Mouse (Mus musculus): ENCODE data around the gene Cep250. TPM values are rescaled to one million over a fixed set of nuclear protein-coding genes. Genes with fewer than 3 reads are reported as not detected.

Gene Cep250
- polyA plus RNA-seq, 1 experiment from 2014 or later: 84.4 TPM

DNA sequence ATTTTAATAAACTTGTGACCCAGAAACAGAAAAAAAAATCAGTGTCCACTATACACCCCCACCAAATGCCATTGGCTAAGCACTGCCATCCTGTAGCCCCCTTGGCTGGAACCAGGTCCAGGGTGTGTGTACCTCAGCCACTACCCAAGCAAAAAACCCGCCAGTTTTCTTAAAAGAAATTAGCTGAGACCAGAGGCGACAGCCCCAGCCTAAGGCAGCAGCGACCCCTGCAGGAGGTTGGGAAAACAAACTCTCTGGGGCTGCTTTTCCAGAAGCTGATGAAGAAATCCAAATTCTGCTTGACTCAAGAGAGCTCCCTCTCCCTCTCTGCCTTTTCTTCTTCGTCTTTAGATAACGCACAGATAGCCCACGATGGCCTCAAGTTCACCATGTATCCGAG, 10.2 kb upstream of the Cep250 start:
- no peak overlapping the region for H3K4me3 ChIP-seq (ENCODE audit: inconsistent target)
- H3K27ac ChIP-seq: no peak overlapping the region
- H3K36me3 ChIP-seq (ENCODE audit: inconsistent target): no peaks in the 10 kb centered on the region
- no peaks in the 10 kb centered on the region for H3K79me2 ChIP-seq (ENCODE audit: inconsistent target)
- WGBS (ENCODE audit: missing documents): 8% methylated on average over 6 of the region's 7 CpGs

DNA sequence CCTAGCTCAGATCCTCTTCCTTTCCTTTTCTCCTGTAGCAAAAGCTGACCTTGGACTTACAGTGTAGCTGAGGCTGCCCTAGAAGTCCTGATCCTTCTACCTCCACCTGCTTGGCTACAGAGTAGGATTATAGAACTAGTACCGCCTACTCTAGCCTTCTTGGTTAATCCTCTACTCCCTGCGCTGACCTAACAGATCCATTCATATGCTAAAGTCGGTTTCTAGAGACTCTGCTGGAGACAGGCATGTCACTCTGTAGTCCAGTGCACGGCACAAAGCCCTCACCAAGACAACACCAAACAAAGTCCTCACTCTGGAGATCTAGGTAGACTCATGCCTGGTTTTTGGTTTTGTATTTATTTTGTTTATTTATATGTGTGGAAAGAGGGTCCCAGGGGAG, 9.8 kb upstream of the Cep250 start:
- no peak overlapping the region for H3K27ac ChIP-seq

DNA sequence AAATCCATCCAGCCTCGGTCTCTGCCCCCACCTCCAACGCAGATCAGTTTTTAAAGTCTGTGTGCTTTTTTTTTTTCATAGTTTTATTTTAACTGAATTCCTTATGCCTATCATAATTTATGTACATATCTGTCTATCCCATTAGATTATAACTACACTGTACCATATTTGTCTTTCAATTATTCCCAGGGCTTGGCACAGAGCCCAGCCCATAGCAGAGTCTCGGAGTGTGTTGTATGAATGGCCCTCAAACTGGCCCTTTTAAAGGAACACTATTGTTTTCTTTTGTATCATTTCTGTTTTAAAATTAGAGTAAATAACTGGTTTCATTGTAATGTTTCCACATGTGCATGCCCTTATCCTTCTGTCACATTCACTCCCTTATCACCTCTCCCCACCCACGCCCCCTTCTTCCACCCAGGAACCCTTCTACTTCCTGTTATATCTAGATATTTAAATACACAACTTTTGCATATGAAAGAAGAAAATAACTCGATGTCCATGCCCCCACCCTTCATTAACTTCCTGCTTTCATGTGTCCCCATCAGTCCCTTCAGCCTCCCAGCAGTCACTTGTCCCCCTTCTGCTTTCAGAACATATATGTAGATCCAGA, 8.8 kb upstream of the Cep250 start:
- 51% methylated on average over 5 of the region's 5 CpGs for WGBS (ENCODE audit: missing documents)
- Histone ChIP-seq H3K4me3 (ENCODE audit: inconsistent target) (no peak overlapping the region), H3K79me2 (ENCODE audit: inconsistent target) (no peaks in the 10 kb centered on the region), H3K36me3 (ENCODE audit: inconsistent target) (no peaks in the 10 kb centered on the region), H3K27ac (no peak overlapping the region)

More for the DNA sequence above, 9.8 kb upstream of the Cep250 start:
- Histone ChIP-seq H3K36me3 (ENCODE audit: inconsistent target) (no peaks in the 10 kb centered on the region), H3K4me3 (ENCODE audit: inconsistent target) (no peak overlapping the region), H3K79me2 (ENCODE audit: inconsistent target) (no peaks in the 10 kb centered on the region)
- WGBS (ENCODE audit: missing documents): 79% methylated on average over 4 of the region's 4 CpGs

DNA sequence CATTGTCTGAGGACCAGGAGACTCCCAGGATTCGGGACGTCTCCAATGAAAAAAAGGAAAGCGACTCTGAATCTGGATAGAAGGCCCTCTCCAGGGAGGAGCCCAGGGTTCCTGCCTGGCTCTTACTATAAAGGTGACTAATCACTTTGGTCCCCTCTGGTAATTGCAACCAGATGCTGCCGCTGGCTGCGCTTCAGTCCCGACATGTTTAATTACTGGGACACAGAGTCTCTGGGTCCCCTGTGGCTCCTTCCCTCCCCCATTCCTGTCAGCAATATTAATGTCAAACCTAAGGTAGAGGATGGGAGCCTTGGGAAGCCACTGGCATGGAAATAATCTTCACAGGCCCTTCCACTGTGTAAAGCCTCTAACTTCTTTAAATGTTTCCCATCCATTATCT, 6.9 kb upstream of the Cep250 start:
- Histone ChIP-seq H3K36me3 (ENCODE audit: inconsistent target) (no peaks in the 10 kb centered on the region), H3K79me2 (ENCODE audit: inconsistent target) (no peaks in the 10 kb centered on the region), H3K4me3 (ENCODE audit: inconsistent target) (no peak overlapping the region), H3K27ac (no peak overlapping the region)
- 71% methylated on average over 6 of the region's 6 CpGs for WGBS (ENCODE audit: missing documents)

DNA sequence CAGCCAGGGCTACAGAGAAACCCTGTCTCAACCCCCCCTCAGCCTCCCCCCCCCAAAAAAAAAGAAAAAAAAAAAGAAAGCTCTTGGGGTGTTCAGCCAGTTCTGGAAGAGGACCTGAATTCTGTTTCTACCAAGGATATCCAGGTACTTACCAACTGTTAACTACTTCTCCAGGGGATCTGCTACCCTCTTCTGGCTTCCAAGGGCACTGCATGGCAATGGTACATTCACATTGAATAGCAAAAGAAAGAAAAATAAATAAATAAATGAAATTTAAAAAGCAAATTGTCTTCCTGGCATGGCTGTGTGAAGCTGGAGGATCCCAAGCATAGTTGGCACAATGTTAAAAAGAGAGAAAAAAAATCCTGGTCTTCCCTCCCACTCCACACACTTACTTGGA, 4.3 kb upstream of the Cep250 start:
- H3K4me3 ChIP-seq (ENCODE audit: inconsistent target): no peak overlapping the region
- peaks cover 4% of the 10 kb centered on the region for H3K79me2 ChIP-seq (ENCODE audit: inconsistent target)
- H3K27ac ChIP-seq: no peak overlapping the region
- no peaks in the 10 kb centered on the region for H3K36me3 ChIP-seq (ENCODE audit: inconsistent target)

DNA sequence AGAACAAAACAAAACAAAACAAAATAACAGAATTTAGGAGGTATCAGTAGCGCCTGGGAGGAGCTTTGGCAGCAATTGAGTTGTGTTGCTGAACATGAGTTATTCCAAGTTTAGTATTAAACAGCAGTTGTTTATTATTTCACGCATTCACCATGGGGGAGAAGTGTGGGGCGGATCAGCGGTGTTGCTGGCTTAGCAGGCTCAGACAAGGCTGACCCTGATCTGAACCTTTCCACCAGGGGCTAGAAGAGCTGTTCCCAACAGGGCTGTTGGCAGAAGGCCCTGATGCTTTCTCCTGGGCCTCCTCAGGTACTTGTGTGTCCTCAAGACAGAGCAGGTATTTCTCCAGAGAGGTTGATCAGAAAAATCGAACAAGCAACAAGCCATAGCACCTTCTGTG, 3.7 kb downstream of the Cep250 start:
- H3K36me3 ChIP-seq (ENCODE audit: inconsistent target): peaks cover 19% of the 10 kb centered on the region; the same call in 1 of the 2 replicates
- WGBS (ENCODE audit: missing documents): 95% methylated on average over 5 of the region's 5 CpGs
- H3K4me3 ChIP-seq (ENCODE audit: inconsistent target): no peak overlapping the region
- peaks cover 45% of the 10 kb centered on the region for H3K79me2 ChIP-seq (ENCODE audit: inconsistent target)
- no peak overlapping the region for H3K27ac ChIP-seq

DNA sequence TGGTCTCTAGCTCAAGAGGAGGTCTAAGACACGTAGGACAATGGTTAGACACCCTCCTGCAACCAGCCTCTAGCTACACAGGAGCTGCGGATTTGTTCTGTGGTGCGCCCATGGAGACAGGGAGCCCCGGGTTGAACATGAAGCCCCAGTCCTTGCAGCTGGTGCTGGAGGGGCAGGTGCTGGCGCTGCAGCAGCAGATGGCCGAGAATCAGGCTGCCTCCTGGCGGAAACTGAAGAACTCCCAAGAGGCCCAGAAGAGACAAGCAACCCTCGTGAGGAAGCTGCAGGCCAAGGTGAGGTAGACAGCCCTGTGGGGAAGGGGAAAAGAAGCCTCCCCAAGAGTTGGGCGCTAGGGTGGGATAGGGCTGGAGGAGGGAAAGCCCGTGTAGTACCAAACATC, 5.6 kb downstream of the Cep250 start:
- Histone ChIP-seq H3K79me2 (ENCODE audit: inconsistent target) (peaks cover 42% of the 10 kb centered on the region), H3K27ac (no peak overlapping the region), H3K4me3 (ENCODE audit: inconsistent target) (no peak overlapping the region), H3K36me3 (ENCODE audit: inconsistent target) (peaks cover 35% of the 10 kb centered on the region)
- 93% methylated on average over 10 of the region's 10 CpGs for WGBS (ENCODE audit: missing documents)

DNA sequence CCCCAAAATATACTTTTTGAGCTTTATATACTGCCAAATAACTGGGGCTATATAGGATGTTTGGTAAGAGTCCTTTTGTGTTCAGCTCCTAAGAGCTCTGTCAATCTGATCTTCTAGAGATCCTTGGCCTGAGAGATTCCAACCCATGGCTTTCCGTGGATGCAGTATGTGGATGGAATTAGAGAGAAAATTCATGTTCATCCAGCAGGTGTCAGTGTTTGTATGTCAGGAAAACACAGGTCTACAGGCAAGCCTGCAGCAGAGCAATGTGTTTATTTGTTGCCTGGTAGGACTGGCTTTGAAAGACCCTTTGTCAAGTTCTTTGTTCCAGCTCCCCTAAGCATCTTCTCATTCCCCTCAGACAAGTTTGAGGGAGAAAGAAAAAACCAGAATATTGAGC, 6.7 kb downstream of the Cep250 start:
- 80% methylated on average over 1 of the region's 1 CpGs for WGBS (ENCODE audit: missing documents)
- Histone ChIP-seq H3K79me2 (ENCODE audit: inconsistent target) (peaks cover 31% of the 10 kb centered on the region), H3K27ac (no peak overlapping the region), H3K36me3 (ENCODE audit: inconsistent target) (peaks cover 46% of the 10 kb centered on the region), H3K4me3 (ENCODE audit: inconsistent target) (no peak overlapping the region)

DNA sequence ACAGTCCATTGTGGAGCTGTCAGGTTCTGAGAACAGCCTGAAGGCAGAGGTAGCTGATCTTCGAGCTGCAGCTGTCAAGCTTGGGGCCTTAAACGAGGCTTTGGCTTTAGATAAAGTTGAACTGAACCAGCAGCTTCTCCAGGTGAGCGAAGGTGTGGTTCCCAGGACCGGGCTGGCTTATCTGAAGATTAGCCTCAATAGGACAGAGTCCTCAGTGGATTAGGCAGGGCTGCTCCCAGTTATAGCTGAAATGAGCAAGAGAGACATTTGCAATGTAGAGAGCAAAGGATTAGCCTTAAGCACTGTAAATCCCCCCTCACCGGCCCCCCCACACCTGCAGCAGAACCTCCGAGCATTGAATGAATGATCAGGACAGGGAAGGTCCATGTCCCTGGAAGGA, 17.1 kb downstream of the Cep250 start:
- 97% methylated on average over 5 of the region's 6 CpGs for WGBS (ENCODE audit: missing documents)
- peaks cover 53% of the 10 kb centered on the region; the same call in 1 of the 2 replicates for H3K36me3 ChIP-seq (ENCODE audit: inconsistent target)
- H3K79me2 ChIP-seq (ENCODE audit: inconsistent target): no peaks in the 10 kb centered on the region
- H3K4me3 ChIP-seq (ENCODE audit: inconsistent target): no peak overlapping the region
- no peak overlapping the region for H3K27ac ChIP-seq

DNA sequence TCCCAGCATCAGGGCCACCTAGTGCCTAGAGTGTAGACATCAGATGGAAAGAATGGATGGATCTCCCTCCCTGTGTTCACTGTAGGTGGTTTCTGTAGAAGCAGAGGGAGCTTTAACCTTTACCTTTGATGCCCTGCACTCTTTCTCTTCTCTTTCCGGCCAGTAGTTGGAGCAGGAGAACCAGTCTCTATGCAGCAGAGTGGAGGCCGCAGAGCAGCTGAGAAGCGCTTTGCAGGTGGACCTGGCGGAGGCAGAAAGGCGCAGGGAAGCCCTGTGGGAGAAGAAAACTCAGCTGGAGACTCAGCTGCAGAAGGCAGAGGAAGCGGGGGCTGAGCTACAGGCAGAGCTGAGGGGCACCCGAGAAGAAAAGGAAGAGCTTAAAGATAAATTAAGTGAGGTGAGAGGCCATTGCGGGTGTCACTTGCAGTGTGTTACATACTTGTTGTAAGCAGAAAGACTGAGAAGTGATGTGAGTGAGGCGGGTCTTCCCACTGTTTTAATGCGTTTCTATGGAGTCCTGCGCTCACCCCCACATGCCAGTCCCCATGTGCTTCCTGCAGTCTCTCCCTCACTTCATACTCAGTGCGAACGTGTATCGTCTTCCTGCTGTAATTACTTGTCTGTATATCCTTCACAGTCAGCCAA, 18.0 kb downstream of the Cep250 start:
- Histone ChIP-seq H3K4me3 (ENCODE audit: inconsistent target) (no peak overlapping the region), H3K79me2 (ENCODE audit: inconsistent target) (no peaks in the 10 kb centered on the region), H3K27ac (no peak overlapping the region), H3K36me3 (ENCODE audit: inconsistent target) (peaks cover 48% of the 10 kb centered on the region; the same call in 1 of the 2 replicates)
- WGBS (ENCODE audit: missing documents): 87% methylated on average over 14 of the region's 14 CpGs

DNA sequence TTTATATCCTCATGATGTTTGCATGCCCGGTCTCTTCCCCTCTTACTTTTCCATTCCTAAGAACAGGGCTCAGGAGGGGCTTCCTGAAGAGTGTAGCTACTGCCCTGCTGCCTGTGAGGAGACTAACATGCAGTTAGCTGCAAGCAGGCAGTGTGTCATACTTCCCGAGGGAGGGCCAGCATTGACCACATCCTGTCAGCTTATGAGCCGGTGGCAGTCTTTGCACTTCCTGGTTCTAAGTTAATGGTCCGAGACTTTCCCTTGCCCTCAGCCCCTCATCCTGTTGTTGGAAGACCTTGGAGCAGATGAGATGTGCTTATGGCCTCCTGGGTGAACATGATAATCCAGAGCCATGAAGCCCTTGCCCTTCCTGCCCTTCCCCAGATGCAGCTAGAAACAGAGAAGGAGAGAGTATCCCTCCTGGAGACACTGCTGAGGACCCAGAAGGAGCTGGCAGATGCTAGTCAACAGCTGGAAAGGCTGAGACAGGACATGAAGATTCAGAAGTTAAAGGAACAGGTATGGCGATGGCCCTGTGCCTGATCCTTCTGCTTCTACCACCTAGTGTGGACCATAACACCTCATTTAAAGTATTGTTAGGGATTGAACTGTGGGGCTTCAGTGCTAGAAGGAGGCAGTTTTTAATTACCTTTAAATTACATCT, 23.2 kb downstream of the Cep250 start:
- Histone ChIP-seq H3K4me3 (ENCODE audit: inconsistent target) (peak overlapping the region; percentile 42), H3K79me2 (ENCODE audit: inconsistent target) (peaks cover 30% of the 10 kb centered on the region), H3K36me3 (ENCODE audit: inconsistent target) (peaks cover 41% of the 10 kb centered on the region; the same call in 1 of the 2 replicates), H3K27ac (peak overlapping the region; percentile 93)
- WGBS (ENCODE audit: missing documents): 17% methylated on average over 5 of the region's 5 CpGs

DNA sequence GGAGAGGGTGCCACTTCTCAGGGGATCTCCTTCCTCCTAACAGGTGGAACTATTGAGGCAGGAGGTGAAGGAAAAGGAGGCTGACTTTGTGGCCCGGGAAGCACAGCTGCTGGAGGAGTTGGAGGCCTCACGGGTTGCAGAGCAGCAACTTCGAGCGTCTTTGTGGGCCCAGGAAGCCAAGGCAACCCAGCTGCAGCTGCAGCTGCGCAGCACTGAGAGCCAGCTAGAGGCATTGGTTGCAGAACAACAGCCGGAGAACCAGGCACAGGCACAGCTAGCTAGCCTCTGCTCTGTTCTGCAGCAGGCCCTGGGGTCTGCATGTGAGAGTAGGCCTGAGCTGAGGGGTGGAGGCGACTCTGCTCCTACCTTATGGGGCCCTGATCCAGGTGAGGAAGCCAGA, 29.5 kb downstream of the Cep250 start:
- Histone ChIP-seq H3K27ac (no peak overlapping the region), H3K79me2 (ENCODE audit: inconsistent target) (peaks cover 16% of the 10 kb centered on the region), H3K4me3 (ENCODE audit: inconsistent target) (no peak overlapping the region), H3K36me3 (ENCODE audit: inconsistent target) (peaks cover 88% of the 10 kb centered on the region)
- WGBS (ENCODE audit: missing documents): 91% methylated on average over 7 of the region's 7 CpGs

DNA sequence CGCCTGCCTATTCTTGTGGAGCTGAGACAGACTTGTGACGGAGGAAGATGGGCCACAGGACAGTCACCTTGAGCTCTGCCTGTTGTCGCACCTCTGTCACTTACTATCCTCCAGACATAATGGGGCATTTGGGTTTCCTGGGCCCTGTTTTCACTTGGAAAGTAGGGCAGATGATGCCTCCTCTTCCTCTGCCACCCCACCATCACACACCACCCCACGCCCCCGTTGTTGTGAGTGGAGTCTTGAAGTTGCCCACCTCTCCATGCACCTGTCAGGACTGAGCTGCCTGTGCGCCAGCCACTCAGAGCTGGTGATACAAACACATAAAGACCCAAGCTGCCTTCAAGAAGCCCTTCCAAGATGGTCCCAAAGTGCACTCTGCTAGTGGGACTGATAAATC, 30.9 kb downstream of the Cep250 start:
- H3K36me3 ChIP-seq (ENCODE audit: inconsistent target): peaks cover 94% of the 10 kb centered on the region
- WGBS (ENCODE audit: missing documents): 94% methylated on average over 6 of the region's 6 CpGs
- H3K79me2 ChIP-seq (ENCODE audit: inconsistent target): peaks cover 2% of the 10 kb centered on the region
- no peak overlapping the region for H3K27ac ChIP-seq
- H3K4me3 ChIP-seq (ENCODE audit: inconsistent target): no peak overlapping the region

DNA sequence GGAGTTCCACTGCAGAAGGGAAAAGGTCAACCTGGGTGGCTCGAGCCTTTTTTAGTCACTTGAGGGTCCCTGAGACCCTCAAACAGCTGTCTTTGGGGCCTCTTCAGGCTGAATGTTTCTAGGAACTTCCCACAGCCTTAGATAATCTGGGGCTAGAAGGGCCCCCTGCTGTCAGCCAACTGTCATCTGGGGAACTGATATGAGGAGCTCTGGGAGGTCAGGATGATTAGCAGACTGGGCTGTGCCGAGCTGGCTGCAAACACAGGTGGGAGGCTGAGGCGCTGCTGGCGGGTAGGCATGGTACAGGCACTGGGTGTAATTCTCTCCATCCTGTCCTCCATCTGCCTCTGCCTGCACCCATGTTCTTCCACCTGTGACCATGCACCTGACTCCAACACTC, 32.8 kb downstream of the Cep250 start:
- no peak overlapping the region for H3K4me3 ChIP-seq (ENCODE audit: inconsistent target)
- 91% methylated on average over 4 of the region's 4 CpGs for WGBS (ENCODE audit: missing documents)
- H3K27ac ChIP-seq: no peak overlapping the region
- H3K36me3 ChIP-seq (ENCODE audit: inconsistent target): peaks cover 96% of the 10 kb centered on the region
- H3K79me2 ChIP-seq (ENCODE audit: inconsistent target): no peaks in the 10 kb centered on the region

DNA sequence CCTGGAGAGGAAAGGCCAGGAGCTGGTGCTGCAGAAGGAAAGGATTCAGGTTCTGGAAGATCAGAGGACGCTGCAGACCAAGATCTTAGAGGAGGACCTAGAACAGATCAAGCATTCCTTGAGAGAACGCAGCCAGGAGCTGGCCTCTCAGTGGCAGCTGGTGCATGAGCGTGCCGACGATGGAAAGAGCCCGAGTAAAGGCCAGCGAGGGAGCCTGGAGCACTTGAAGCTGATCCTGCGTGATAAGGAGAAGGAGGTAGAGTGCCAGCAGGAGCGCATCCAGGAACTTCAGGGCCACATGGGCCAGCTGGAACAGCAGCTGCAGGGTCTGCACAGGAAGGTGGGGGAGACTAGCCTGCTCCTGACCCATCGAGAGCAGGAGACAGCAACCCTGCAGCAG, 34.9 kb downstream of the Cep250 start:
- Histone ChIP-seq H3K79me2 (ENCODE audit: inconsistent target) (no peaks in the 10 kb centered on the region), H3K27ac (no peak overlapping the region), H3K36me3 (ENCODE audit: inconsistent target) (peaks cover 95% of the 10 kb centered on the region), H3K4me3 (ENCODE audit: inconsistent target) (no peak overlapping the region)
- WGBS (ENCODE audit: missing documents): 96% methylated on average over 10 of the region's 10 CpGs

Data from macrophage (primary cell).